Mouse (Mus musculus): ENCODE measurements at regions not wholly inside any gene's neighbourhood (a gene's known extent, or its start where the extent isn't known, plus 50 kb on each side); places are given as distances from the start of the nearest gene placed in this dataset.

GRCm38 (mm10) chr4:33582986-33583720, 273.0 kb downstream of the Rngtt start:
- TF ChIP-seq CTCF (IDR thresholded peaks at IDR 0.05; ENCODE audit: low read depth) (no peak), EP300 (IDR thresholded peaks at IDR 0.05; ENCODE audit: low read depth) (no peak)
